Mouse (Mus musculus) heart, postnatal 0 days (tissue): ENCODE measurements at regions not wholly inside any gene's neighbourhood (a gene's known extent, or its start where the extent isn't known, plus 50 kb on each side); places are given as distances from the start of the nearest gene placed in this dataset.

ENCODE experiments used
- CTCF ChIP-seq: IDR thresholded peaks from 2 replicates; pipeline ENCODE4 v1.5.1; 2016; ENCODE audit warnings: antibody characterized with exemption, control low read depth, low read depth
- EP300 ChIP-seq: IDR thresholded peaks from 2 replicates; pipeline ENCODE4 v1.6.1; 2016; ENCODE audit warnings: antibody characterized with exemption, low read depth

DNA sequence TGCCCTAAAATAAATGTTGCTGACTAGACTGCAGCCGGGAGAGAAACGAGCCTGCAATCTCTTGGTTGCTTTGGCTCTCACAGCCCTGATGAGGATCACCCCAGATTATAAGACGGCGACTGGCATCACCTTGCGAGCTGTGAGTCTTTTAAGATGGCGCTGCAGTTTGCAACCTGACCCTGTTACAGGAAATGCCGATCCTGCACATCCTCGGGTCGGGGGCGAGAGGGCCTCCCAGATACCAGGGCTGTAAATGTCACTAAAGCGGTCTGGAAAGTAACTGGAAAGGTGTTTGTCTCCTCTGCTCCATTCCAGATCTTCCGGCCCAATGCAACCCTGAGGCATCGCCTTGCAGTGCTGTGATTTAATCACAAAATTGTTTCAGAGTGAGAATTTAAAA is 53.4 kb downstream of the Cartpt start:
- TF ChIP-seq CTCF (no peak), EP300 (no peak)
